Mouse (Mus musculus): ENCODE measurements at regions not wholly inside any gene's neighbourhood (a gene's known extent, or its start where the extent isn't known, plus 50 kb on each side); places are given as distances from the start of the nearest gene placed in this dataset.

GRCm38 (mm10) chr5:106055221-106055620 lies 178.9 kb downstream of the Zfp326 start:
- DNase-seq (ENCODE audit: low spot score) = no peak

- no peak for DNase-seq (ENCODE audit: low spot score)
Measured at GRCm38 (mm10) chr5:106051026-106051425, 174.7 kb downstream of the Zfp326 start.

GRCm38 (mm10) chr5:106044878-106045585 lies 168.7 kb downstream of the Zfp326 start:
- peak; percentile 19 for DNase-seq (ENCODE audit: low spot score)

GRCm38 (mm10) chr5:106038321-106038720 lies 162.0 kb downstream of the Zfp326 start:
- DNase-seq (ENCODE audit: low spot score) = no peak

GRCm38 (mm10) chr5:106036176-106036575 lies 159.8 kb downstream of the Zfp326 start:
- no peak for DNase-seq (ENCODE audit: low spot score)

- DNase-seq (ENCODE audit: low spot score) = no peak
Measured at GRCm38 (mm10) chr5:106032956-106033355, 156.6 kb downstream of the Zfp326 start.

- DNase-seq (ENCODE audit: low spot score) = no peak
Measured at GRCm38 (mm10) chr5:106026861-106027260, 150.5 kb downstream of the Zfp326 start.

GRCm38 (mm10) chr5:106004292-106004917 lies 128.0 kb downstream of the Zfp326 start:
- DNase-seq (ENCODE audit: low spot score) = no peak

GRCm38 (mm10) chr5:106003321-106004291 lies 127.2 kb downstream of the Zfp326 start:
- no peak for DNase-seq (ENCODE audit: low spot score)

- DNase-seq (ENCODE audit: low spot score) = no peak
Measured at GRCm38 (mm10) chr5:106002330-106002729, 126.0 kb downstream of the Zfp326 start.

GRCm38 (mm10) chr5:105994218-105994617 lies 117.9 kb downstream of the Zfp326 start:
- DNase-seq (ENCODE audit: low spot score) = no peak

GRCm38 (mm10) chr5:105993066-105993760 lies 116.8 kb downstream of the Zfp326 start:
- no peak for DNase-seq (ENCODE audit: low spot score)

GRCm38 (mm10) chr5:105990777-105991176 lies 114.4 kb downstream of the Zfp326 start:
- DNase-seq (ENCODE audit: low spot score) = no peak

GRCm38 (mm10) chr5:105986401-105986800 lies 110.0 kb downstream of the Zfp326 start:
- peak; percentile 54 for DNase-seq (ENCODE audit: low spot score)

GRCm38 (mm10) chr5:105983131-105983530 lies 106.8 kb downstream of the Zfp326 start:
- DNase-seq (ENCODE audit: low spot score) = no peak

- no peak for DNase-seq (ENCODE audit: low spot score)
Measured at GRCm38 (mm10) chr5:105976746-105977145, 100.4 kb downstream of the Zfp326 start.

GRCm38 (mm10) chr5:105976076-105976475 lies 99.7 kb downstream of the Zfp326 start:
- DNase-seq (ENCODE audit: low spot score) = no peak

- no peak for DNase-seq (ENCODE audit: low spot score)
Measured at GRCm38 (mm10) chr5:105975275-105976011, 99.1 kb downstream of the Zfp326 start.

- DNase-seq (ENCODE audit: low spot score) = no peak
Measured at GRCm38 (mm10) chr5:105974576-105975177, 98.3 kb downstream of the Zfp326 start.

All from layer of hippocampus, adult 11-12 months (tissue).